Mouse (Mus musculus): ENCODE measurements around the gene Gm14692.
"Not testable (repeated sequence)": the region's sequence is repeated elsewhere in the genome, so short reads cannot be mapped to it uniquely, and the experiment has no call there.

Gene Gm14692

DNA sequence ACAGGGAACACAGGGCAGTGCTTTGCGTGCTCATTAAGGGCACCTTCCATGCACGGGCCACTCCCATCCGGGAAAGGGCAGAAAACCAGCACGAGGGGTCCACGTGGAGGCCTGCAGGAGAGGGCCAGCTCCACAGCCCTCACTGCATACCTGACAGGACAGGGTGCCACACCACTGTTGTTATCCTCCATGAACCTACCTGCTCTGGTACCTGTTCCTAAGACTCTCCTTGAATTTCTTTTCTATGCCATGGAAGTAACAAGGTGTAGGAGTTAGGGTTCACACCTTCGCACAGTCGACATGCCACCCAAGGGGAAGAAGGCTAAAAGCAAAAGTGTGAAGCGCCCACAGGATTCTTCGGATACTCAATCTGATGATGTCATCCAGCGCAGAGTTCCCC lies at the start of gene Gm14692:
Gene Gm14692 (plus strand): TSS at position 301 of the 400 bp plus-strand sequence.
- not testable (repeated sequence) for DNase-seq (ENCODE audit: low read depth, low spot score)

- not testable (repeated sequence) for DNase-seq (ENCODE audit: low read depth, low spot score)
Observed at GRCm38 (mm10) chrX:67693462-67693861, 2.0 kb upstream of the Gm14692 start, which contains the start of gene Gm1140. Gm1140 (minus strand) TSS chrX:67693562.

All from CD4-positive helper T cell, adult 2 months (primary cell).